Mouse (Mus musculus) ES-E14 (cell line): ENCODE results near the gene Lrriq4. TPM values are rescaled to one million over a fixed set of nuclear protein-coding genes. Genes with fewer than 3 reads are reported as not detected.

Experiments used
- DNase-seq: peaks from one replicate; pipeline ENCODE4 v3.0.0-alpha.2; 2013; ENCODE audit warnings: low read depth, low spot score
- H3K27ac ChIP-seq: 2 replicates; pipeline ENCODE4 v1.5.1; 2012; ENCODE audit warnings: low read depth, mild to moderate bottlenecking, low read length, moderate library complexity, mixed read lengths; ENCODE audit not compliant: poor library complexity, insufficient read depth, severe bottlenecking
- H3K36me3 ChIP-seq: 2 replicates; pipeline ENCODE4 v1.6.1; 2012; ENCODE audit warnings: mild to moderate bottlenecking, low read length, moderate library complexity, mixed read lengths; ENCODE audit not compliant: control insufficient read depth, poor library complexity, insufficient read depth, severe bottlenecking
- H3K4me1 ChIP-seq, 2 experiments: fragments of 150-350 bp in 1 of 2; sonication (generic) in 1 of 2; 2 replicates each; pipeline ENCODE4 v1.6.1; 2012; ENCODE audit warnings: low read length in 2 of 2, mild to moderate bottlenecking in 1 of 2, mixed read lengths in 1 of 2; ENCODE audit not compliant: control insufficient read depth in 2 of 2, insufficient read depth in 2 of 2, poor library complexity in 1 of 2
- H3K4me3 ChIP-seq, 2 experiments: fragments of 150-350 bp in 1 of 2; sonication (generic) in 1 of 2; 2 replicates each; pipeline ENCODE4 v1.5.1; 2012; ENCODE audit warnings: low read length in 2 of 2, low read depth in 1 of 2, mild to moderate bottlenecking in 1 of 2, mixed read lengths in 1 of 2; ENCODE audit not compliant: insufficient read depth in 1 of 2, poor library complexity in 1 of 2, severe bottlenecking in 1 of 2
- H3K9ac ChIP-seq: 2 replicates; pipeline ENCODE4 v1.6.1; 2012; ENCODE audit warnings: low read depth, mild to moderate bottlenecking, low read length, mixed read lengths; ENCODE audit not compliant: poor library complexity, insufficient read depth, severe bottlenecking
- H3K9me3 ChIP-seq: fragments of 150-350 bp; sonication (generic); 2 replicates; pipeline ENCODE4 v1.6.1; 2012; ENCODE audit warnings: low read depth, mild to moderate bottlenecking, low read length; ENCODE audit not compliant: control insufficient read depth, insufficient read depth
- CHD2 ChIP-seq: IDR thresholded peaks from 2 replicates; pipeline ENCODE4 v1.6.1; 2014; ENCODE audit warnings: mild to moderate bottlenecking, low read depth, low read length, inconsistent platforms
- HCFC1 ChIP-seq: IDR thresholded peaks from 2 replicates; pipeline ENCODE4 v1.6.1; 2012; ENCODE audit warnings: low read length, inconsistent platforms, borderline replicate concordance; ENCODE audit not compliant: insufficient read depth
- MAFK ChIP-seq: IDR thresholded peaks from 2 replicates; pipeline ENCODE4 v1.6.1; 2014; ENCODE audit warnings: mild to moderate bottlenecking, low read depth, low read length, inconsistent platforms; ENCODE audit not compliant: insufficient read depth
- ZC3H11A ChIP-seq: IDR thresholded peaks from 2 replicates; pipeline ENCODE4 v1.6.1; 2012; ENCODE audit warnings: low read depth, mild to moderate bottlenecking, inconsistent platforms, low read length, borderline replicate concordance
- ZNF384 ChIP-seq: IDR thresholded peaks from 2 replicates; pipeline ENCODE4 v1.6.1; 2012; ENCODE audit warnings: low read depth, low read length, inconsistent platforms
- in situ Hi-C, 2 experiments: fragments of 600-800 bp; cut with MboI; formaldehyde crosslinking; loops; one replicate each; pipeline ENCODE4 v1.15.1; 2025; ENCODE audit warnings: low sequenced_read_pairs in 2 of 2, inconsistent platforms in 1 of 2; ENCODE audit not compliant: unreplicated experiment in 2 of 2
- total RNA-seq: library from RNA; depleted of rRNA; stranded (reverse); fragments of 300-350 nt; gene quantifications from 2 replicates; pipeline ENCODE4 v1.2.3, GENCODE M21; 2012

Lrriq4 gene
- total RNA-seq, 1 experiment, result 1.9 TPM

- no peak for DNase-seq
- H3K36me3 ChIP-seq, result peaks cover 18% of the 10 kb centered on the region
- no peak overlapping the region for H3K4me3 ChIP-seq
- TF ChIP-seq CHD2 (no peak), ZC3H11A (no peak), HCFC1 (no peak), ZNF384 (no peak), MAFK (no peak)
- no peaks in the 10 kb centered on the region for H3K9me3 ChIP-seq
- 0 out of 2 replicates have a peak overlapping the region, but pooled peaks have one; percentile 7 for H3K9ac ChIP-seq
- in situ Hi-C loops, result no loop called here
- H3K4me1 ChIP-seq, result peaks cover 4 to 5% of the 10 kb centered on the region in 2 experiments; a peak in 3 of 4 replicates
- H3K27ac ChIP-seq, result peak overlapping the region; percentile 28; the same call in 1 of the 2 replicates
These were observed 24.2 kb upstream of the Lrriq4 start for GRCm38 (mm10) chr3:30620132-30620531.

DNA sequence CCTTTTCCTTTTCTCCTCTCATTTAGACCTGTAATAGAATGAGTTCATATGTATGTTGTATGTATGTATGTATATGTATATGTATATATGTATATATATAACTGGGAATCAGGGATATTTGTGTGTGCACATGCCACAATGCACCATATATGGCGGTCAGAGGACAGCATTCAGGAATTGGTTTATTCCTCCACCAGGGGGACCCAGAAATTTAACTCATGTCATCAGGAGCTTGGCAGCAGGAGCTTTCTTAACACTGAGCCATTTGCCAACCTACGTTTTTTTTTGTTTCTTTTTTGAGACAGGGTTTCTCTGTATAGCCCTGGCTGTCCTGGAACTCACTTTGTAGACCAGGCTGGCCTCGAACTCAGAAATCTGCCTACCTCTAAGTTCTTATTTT, 10.6 kb upstream of the Lrriq4 start:
- H3K9ac ChIP-seq, result no peak overlapping the region
- H3K36me3 ChIP-seq, result peaks cover 9% of the 10 kb centered on the region; the same call in 1 of the 2 replicates
- in situ Hi-C loops, result no loop called here
- H3K27ac ChIP-seq, result no peak overlapping the region
- peak; percentile 21 for DNase-seq
- H3K4me1 ChIP-seq, result no peaks in the 10 kb centered on the region
- TF ChIP-seq HCFC1 (no peak), ZNF384 (no peak), CHD2 (no peak), MAFK (no peak), ZC3H11A (no peak)
- no peak overlapping the region for H3K4me3 ChIP-seq
- no peaks in the 10 kb centered on the region; the same call in 1 of the 2 replicates for H3K9me3 ChIP-seq

- in situ Hi-C loops, result no loop called here
- Histone ChIP-seq H3K9me3 (no peaks in the 10 kb centered on the region), H3K4me1 (no peaks in the 10 kb centered on the region), H3K9ac (no peak overlapping the region), H3K36me3 (peaks cover 12% of the 10 kb centered on the region; the same call in 1 of the 2 replicates), H3K4me3 (no peak overlapping the region), H3K27ac (no peak overlapping the region)
- no peak for TF ChIP-seq CHD2
- no peak for TF ChIP-seq ZNF384
- no peak for TF ChIP-seq HCFC1
- no peak for TF ChIP-seq ZC3H11A
- no peak for TF ChIP-seq MAFK
- DNase-seq, result peak; percentile 35
These were observed 8.7 kb upstream of the Lrriq4 start for GRCm38 (mm10) chr3:30635629-30636028.

DNA sequence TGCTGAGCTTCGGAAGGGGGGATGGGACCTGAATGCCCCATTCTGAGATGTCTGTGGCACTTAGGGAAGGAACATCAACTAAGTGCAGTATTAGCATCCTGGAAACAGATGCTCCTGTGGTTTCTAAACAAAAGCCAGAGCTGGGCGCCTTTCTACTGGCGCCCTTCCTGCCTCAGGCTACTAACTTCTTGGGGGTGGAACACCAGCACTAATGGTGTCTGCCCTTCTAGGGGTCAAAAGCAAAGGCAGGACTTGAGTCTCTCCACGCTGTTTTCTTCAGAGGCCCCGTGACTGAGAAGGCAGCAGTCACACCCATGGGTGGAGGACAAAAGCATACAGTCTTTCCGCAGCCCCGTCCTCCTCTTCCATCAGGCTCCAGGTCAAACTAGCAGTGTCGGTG, 2.5 kb downstream of the Lrriq4 start:
- in situ Hi-C loops, result no loop called here
- Histone ChIP-seq H3K4me1 (peaks cover 0 to 12% of the 10 kb centered on the region in 2 experiments; a peak in 3 of 4 replicates), H3K27ac (peak overlapping the region; percentile 44; the same call in 1 of the 2 replicates), H3K9ac (peak overlapping the region; percentile 13; the same call in 1 of the 2 replicates), H3K4me3 (peak overlapping the region; percentile 44 to 50), H3K9me3 (no peaks in the 10 kb centered on the region), H3K36me3 (peaks cover 8% of the 10 kb centered on the region)
- peak; percentile 89 for DNase-seq
- TF ChIP-seq MAFK, result no peak
- no peak for TF ChIP-seq ZNF384
- no peak for TF ChIP-seq HCFC1
- TF ChIP-seq CHD2, result no peak
- TF ChIP-seq ZC3H11A, result no peak

DNA sequence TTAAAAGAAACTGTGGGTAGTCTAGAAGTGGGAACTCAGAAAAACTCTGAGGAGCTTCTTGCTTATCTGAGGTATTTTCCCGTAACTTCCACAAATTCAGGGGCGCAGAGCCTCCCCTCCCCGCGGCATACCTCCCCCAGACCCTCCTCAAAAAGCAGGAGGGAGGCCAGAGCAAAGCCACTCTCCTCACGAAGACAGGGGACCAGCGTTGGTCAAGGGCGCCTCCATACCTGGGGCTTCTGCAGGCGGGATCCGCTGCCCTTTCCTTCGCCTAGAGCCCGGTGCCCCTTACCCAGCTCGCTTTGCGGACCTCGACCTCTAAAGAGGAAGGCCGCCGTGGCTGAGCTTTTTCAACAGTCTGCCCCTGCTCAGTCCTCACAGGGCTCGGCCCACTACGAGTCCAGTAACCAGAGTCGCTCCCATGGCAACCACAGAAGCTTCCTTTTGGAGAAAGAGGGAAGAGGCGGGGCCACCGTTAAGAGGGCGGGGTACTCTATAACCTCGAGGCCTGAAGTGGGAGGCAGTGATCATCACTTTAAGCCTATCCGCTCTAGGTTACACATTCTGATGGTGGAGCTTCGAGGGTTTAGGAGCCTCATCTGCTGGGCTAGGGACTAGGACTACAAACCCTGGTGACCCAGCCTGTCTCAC, 3.3 kb downstream of the Lrriq4 start, which contains the start of gene Lrrc34:
TSS of gene Lrrc34 (minus strand) at position 430 of the 651 bp plus-strand sequence.
- in situ Hi-C loops, result no loop called here

More for the DNA sequence above, 3.3 kb downstream of the Lrriq4 start, which contains the start of gene Lrrc34:
- no peak for TF ChIP-seq MAFK
- TF ChIP-seq CHD2, result no peak
- no peak for TF ChIP-seq ZNF384
- TF ChIP-seq ZC3H11A, result no peak
- no peak for TF ChIP-seq HCFC1
- Histone ChIP-seq H3K4me3 (peak within 1 kb of the TSS; percentile 50 to 78), H3K4me1 (peaks cover 0 to 16% of the 10 kb centered on the region in 2 experiments; a peak in 3 of 4 replicates), H3K9ac (peak within 1 kb of the TSS; percentile 82), H3K27ac (peak within 1 kb of the TSS; percentile 88), H3K36me3 (peaks cover 8% of the 10 kb centered on the region), H3K9me3 (no peaks in the 10 kb centered on the region)
- peak; percentile 97 for DNase-seq
